Mouse (Mus musculus) cerebellum, postnatal 14 days (tissue): ENCODE measurements around the gene Chrna9.

Experiments used
- DNase-seq, 2 experiments: peaks; one replicate each; pipeline ENCODE4 v3.0.0; 2021; ENCODE audit warnings: mixed read lengths in 2 of 2

Gene Chrna9

DNA sequence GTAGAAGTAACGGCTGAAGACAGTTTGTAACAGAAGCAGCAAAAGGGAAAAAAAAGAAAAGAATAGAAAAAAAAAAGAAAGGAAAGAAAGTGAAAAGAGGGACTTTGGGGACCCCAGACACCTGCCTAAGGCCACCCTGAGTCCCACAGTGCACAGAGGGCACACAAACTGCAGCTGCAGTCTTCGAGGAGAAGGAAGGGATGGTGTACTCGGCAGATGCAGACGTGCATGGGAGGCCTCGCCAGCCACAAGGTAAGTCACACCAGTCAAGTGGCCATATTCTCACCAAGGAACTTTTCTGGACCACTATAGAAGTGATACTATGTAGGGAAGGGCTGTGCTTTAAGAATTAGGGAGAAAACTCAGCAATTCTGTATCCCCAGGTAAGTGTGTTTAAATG, at the start of gene Chrna9:
TSS of gene Chrna9 (plus strand) at position 139 of the 400 bp plus-strand sequence.
- no peak for DNase-seq

DNA sequence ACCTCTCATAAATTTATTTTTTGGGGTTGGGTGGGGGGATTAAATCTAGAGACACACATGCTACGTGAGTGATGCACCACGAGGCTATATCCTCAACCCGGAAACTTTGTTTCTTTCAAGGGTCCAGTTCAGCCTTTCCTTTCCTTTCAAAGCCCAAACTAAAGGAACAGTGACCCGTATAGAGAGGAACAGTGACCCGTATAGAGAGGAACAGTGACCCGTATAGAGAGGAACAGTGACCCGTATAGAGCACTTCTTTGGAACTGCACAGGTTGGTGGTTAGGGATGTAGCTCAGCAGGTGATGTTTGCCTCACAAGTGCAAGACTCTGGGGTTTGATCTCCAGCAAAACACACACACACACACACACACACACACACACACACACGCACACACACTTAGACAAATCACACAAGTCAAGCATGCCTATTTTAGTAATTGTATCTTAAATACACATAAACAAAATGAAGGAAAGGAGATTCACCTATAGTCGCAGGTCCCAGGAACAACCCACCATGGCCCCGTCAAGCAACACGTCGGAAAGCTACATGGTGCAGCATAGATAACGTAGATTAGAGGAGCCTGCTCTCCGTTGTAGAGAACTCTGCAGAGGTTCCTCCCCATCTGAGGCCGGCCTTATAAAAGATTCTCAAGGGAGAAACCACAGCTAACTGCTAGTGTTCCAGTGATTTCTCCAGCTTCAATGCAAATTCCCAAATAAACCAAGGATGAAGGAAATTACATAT, 48.9 kb upstream of the Chrna9 start:
- no peak for DNase-seq

GRCm38 (mm10) chr5:65888102-65888501, 46.6 kb upstream of the Chrna9 start:
- no peak for DNase-seq

DNA sequence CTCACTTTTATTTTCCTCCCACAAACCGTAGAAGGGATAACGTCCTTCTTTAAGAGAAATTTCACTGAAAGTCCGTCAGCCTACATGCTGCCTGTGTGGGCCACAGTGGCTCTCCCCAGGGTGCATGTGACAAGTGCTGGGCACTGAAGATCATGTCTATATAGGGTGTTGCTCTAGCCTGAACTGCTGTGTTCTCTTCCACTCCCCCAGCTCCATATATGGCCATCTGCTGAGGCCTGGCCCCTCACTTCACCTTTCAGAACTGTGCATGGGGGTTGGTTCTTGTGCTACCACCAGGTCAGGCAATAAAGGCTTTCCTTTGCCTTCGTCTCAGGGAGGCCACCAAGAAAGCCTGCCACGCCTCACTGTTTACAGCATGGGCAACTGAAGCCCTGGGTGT, 45.7 kb upstream of the Chrna9 start:
- no peak for DNase-seq

DNA sequence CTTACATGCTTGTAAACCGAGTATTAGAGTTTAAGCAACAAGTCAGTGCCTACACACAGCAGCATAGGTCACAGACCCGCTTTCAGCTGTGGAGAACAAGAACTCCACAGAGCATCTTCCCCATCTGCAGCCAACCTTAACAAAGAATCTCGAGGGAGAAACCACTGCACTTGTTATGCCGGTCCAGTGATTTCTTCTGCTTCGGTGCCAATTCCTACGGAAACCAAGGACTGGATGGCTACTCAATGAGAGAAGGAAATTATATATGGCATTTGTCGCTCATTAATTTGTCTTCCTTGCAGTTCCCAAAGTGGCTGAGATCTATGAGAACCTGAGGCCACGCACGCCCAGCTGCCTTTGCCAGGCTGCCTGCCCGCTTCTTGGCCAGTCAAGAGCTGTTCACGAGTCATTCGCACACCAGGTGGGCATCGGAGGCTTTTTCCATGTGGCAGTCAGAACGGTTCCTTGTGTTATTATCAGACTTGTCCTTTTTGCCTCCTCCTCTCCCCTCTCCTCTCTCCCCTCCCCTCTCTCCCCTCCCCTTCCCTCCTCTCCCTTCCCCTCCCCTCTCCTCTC, 43.4 kb upstream of the Chrna9 start:
- peak; percentile 63 to 69 for DNase-seq

GRCm38 (mm10) chr5:65895121-65895692, 39.5 kb upstream of the Chrna9 start:
- DNase-seq = no peak

DNA sequence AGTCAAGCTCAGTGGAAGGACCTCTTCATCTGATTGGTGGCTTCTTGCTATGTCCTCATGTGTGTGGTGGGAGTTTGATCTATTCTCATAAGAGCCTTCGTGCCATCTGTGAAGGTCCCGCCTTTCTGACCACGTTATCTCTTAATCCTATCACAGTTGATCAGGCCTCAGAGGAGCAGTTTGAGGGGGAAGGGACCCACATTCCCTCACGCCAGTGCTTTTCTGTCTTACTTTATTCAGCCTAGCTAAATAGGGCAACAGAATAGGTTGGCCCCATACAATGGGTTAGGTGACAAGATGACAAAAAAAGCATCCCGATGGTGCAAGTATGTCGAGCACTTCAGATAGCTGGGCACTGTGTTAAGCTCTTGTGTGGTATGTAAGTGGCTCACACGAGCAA, 39.0 kb upstream of the Chrna9 start:
- no peak for DNase-seq

DNA sequence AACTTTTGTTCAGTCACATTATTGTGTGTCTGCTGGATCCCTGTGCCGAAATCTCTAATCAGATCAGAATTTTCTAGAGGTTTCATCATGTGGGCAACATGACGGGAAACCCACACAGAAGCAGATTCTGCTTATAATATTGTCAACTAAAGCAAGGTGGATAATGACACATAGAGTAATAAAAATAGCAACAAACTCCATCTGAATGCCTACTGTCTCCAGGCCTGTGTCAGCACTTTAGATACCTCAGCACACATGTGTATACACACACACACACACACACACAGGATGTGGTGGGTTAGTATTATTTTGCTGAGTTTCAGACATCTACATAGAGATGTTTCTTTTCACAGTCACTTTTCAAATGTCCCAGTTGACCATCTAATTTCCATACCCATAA, 37.0 kb upstream of the Chrna9 start:
- DNase-seq = no peak

DNA sequence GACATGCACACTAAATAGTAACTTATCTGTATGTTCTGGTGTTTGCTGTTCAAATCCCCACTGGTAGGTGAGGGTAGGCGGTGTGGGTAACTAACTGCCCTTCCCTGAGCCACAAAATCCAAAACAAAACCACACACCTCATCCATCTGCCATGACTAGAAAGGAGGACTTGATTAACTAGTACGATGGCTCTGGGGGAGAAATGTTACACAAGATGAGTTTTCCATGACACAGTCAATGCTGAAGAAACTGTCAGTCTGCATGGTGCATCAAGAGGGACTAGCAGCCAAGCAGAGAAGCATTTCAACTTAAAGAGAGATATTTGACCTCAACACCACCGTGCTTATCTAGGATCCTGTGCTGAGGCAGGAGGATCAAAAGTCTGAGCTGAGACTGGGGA, 36.0 kb upstream of the Chrna9 start:
- no peak for DNase-seq

GRCm38 (mm10) chr5:65900113-65900512, 34.6 kb upstream of the Chrna9 start:
- no peak for DNase-seq

DNA sequence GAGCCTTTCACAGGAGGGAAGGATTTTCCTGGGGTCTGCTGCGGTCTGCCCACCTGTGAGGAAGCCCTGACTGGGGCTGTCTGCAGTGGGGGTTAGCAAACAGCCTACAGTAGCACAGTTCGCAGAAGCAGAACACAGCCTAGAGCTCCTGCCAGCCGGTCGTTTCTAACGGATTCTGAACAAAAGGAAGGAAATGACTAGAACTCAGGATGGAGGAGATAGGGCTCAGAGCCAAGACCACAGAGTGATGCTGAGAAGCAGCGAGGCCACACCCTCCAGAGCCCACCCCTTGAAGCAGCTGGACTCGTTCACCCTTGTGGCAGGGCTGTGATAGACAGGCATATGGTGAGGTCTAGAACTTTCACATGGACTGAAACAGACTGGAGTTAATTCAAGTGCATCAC, 33.9 kb upstream of the Chrna9 start:
- peak in 1 of 2 experiments; percentile 18 for DNase-seq

DNA sequence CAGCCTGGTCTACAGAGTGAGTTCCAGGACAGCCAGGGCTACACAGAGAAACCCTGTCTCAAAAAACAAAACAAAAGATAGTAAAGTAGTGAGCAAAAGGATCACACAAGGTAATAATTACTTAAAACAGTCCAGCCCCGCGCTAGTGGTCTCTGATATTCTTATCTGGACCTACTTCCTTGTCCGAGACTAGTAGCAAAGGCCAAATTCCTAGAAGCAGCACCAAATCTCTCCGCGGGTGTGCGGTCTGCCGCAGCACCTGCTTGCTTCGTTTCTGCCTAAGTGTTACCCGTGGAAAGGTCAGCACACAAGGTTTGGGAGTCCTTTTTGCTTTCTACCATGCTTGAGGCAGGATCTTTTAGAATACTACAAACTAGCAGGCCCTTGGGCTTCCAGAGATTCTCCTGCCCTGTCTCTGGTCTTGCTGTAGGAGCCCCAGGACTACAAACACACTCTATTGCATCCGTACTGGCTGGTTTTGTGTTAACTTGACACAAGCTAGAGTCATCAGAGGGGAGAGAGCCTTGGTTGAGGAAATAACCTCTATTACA, 32.8 kb upstream of the Chrna9 start:
- no peak for DNase-seq

GRCm38 (mm10) chr5:65902811-65903210, 31.9 kb upstream of the Chrna9 start:
- no peak for DNase-seq

- DNase-seq = no peak
Observed at GRCm38 (mm10) chr5:65904476-65904875, 30.2 kb upstream of the Chrna9 start.

DNA sequence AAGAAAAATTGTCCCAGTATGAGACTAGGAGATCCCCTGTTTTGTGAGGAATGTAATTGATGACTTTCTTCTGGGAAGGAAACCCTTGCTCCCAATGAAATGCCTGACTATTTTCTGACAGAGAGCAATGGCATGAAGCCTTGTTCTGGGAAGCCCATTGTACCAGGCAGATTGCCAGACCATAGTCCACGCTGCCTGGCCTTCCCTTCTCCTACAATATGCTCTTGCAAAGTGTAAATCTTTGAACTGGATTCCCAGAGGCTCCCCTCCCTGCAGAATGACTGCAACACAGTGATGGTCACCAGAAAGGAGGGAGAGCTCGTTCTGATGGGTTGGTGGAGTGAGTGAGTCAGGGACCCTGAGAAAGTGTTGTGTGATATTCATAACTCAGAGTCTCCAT, 26.0 kb upstream of the Chrna9 start:
- DNase-seq = peak; percentile 33 to 52

DNA sequence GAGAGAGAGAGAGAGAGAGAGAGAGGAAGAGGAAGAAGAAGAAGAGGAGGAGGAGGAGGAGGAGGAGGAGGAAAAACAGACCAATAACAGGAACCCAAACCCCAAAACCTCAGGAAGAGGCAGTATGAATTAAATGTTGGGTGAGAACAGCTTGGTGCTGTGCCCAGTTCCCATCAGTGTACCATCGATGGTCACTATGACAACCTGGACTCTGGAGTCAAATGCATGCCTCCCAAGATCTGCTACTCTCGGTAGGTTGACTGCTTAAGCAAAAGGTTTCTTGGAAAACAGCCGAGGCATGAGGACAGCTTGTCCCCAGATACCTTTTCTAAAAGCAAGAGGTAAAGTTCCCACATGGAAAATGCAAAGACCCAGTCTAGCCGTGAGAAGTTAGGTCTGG, 25.4 kb upstream of the Chrna9 start:
- peak; percentile 42 to 49 for DNase-seq

DNA sequence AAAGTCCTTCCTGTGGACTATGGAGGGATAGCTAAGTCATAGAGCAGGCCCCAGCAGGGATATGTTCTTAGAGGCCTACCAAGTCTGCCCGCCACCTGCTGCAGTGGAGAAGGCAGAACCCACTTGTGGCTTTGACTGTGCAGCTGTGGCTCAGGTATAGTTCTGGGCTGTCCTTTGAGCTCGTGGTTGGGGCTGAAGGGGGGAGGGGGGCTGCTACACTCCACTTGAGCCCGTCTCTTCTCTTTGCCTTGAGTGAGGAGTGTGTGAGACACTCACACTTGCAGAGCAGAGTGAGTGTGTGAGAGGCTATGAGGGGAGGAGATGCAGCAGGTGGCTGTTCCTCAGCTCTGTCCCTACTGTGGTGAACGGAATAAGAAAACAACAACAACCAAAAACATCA, 24.3 kb upstream of the Chrna9 start:
- no peak for DNase-seq

GRCm38 (mm10) chr5:65911676-65912075, 23.0 kb upstream of the Chrna9 start:
- peak; percentile 42 for DNase-seq

GRCm38 (mm10) chr5:65912201-65912600, 22.5 kb upstream of the Chrna9 start:
- no peak for DNase-seq

DNA sequence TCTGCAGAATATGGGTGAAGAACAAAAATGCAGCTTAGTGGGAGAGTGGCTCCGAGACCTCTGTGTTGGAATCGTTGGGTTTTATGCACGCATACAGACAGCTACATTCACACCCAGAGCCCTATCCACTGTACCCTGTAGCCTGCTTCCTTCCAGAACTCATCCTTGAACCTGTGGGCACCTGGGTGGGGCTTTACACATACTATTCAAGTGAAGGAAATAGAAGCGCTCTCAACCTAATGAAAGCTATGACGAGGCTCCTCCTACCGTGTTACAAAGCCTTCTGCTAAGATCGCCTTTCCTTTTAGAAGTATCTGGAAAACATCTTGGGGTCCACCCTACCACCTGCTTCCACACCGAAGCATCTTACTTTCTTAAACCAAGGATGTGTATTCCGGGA, 21.6 kb upstream of the Chrna9 start:
- no peak for DNase-seq

- no peak for DNase-seq
Observed at GRCm38 (mm10) chr5:65914342-65914741, 20.4 kb upstream of the Chrna9 start.

DNA sequence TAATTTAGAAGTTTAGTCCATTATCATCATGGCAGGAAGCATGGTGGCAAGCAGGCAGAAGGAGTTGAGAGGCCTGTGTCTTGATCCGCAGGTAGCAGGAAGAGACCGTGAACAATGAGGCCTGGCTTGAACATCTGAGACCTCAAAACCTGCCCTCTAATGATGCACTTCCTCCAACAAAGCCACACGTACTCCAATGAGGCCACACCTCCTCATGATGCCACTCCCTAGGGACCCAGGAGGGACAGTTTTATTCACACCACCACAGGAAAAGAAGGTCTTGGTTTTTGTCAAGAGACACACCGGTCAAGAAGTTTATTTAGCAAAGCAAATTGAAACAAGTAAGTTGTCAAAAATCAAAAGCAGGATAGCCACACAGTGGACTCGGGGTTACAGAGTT, 17.8 kb upstream of the Chrna9 start:
- DNase-seq = no peak

GRCm38 (mm10) chr5:65918601-65919000, 16.1 kb upstream of the Chrna9 start:
- DNase-seq = no peak

GRCm38 (mm10) chr5:65919326-65919725, 15.4 kb upstream of the Chrna9 start:
- DNase-seq = no peak
